Mouse (Mus musculus) neural tube, embryonic 10.5 days (tissue): Measurements from ENCODE around the gene Wfdc13.
"Not testable (repeated sequence)": the region's sequence is repeated elsewhere in the genome, so short reads cannot be mapped to it uniquely, and the experiment has no call there.

Source experiments
- DNase-seq: peaks from one replicate; pipeline ENCODE4 v3.0.0-alpha.2; 2017; ENCODE audit warnings: low spot score; ENCODE audit errors: extremely low spot score

The Wfdc13 gene

DNA sequence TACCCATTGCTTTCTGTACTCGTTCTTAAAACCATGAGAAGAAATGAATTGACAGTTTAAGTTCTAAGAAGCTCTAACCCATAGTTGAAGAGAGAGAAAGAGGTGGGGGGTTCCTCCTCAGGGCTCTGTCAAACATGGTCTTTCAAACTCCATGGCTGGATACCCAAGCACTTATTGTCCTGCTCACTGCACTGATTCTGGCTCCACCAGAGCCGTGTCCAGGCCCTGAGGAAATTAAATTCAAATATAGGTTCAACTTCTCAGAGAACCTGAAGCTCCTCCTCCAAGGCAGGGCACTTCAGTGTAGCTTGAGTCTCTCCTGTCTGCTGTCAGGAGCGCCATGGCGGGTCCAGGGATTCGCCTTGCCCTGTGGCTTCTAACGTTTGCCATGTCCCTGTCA is 30.1 kb downstream of the Wfdc13 start, which contains the start of gene Spint5:
TSS of gene Spint5 (plus strand) at position 301 of the 400 bp plus-strand sequence.
- DNase-seq: no peak

DNA sequence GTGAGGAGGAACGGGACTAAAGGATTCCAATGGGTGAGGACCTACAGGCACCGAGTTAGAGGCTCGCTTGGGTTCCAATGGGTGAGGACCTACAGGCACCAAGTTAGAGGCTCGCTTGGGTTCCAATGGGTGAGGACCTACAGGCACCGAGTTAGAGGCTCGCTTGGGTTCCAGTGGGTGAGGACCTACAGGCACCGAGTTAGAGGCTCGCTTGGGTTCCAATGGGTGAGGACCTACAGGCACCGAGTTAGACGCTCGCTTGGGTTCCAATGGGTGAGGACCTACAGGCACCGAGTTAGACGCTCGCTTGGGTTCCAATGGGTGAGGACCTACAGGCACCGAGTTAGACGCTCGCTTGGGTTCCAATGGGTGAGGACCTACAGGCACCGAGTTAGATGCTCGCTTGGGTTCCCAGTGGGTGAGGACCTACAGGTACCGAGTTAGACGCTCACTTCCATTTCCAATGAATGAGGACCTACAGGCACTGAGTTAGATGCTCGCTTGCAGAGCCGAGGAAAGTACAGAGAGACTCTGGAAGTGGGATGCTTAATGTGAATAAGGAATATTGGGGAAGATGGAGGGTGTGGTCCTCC is 31.4 kb downstream of the Wfdc13 start:
- DNase-seq: not testable (repeated sequence)

GRCm38 (mm10) chr2:164723276-164723675 is 38.4 kb downstream of the Wfdc13 start:
- DNase-seq: no peak

- peak; percentile 62 for DNase-seq
Observed at GRCm38 (mm10) chr2:164725895-164726619, 41.1 kb downstream of the Wfdc13 start.

DNA sequence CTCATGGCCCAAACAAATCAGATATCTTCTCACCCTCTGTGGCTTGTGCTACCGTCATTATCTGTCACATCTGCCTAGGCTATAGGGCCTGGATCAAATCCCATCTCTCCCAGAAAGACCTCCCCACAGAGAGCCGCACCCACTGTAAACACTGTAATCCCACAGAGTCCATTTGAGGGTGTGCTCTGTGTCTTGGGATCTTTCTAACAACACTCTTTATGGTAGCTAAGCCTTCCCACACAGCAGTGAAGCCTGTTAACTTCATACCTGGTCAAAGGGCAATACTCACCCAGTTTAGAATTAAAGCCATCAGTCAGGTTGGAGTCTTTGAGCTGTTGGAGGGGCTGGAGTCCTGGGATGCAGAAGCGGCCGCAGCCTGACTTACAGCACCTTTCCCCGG is 46.8 kb downstream of the Wfdc13 start:
- DNase-seq: no peak

DNA sequence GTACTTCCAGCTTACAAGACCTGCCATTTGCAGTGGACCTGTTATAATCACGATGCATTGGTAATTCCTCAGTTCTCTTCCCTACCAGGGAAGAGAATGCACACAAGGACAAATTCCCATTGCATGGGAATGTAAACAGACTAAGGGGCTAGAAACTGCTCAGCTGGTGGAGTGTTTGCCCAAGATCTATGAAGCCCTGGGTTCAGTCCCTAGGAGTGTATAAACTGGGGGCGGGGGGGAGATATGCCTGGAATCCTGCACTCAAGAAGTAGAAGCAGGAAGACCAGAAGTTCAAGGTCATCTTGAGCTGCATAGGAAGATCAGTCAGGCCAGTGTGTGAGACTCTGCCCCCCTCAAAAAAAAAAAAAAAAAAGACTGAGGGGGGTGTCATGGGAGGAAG is 48.4 kb downstream of the Wfdc13 start:
- no peak for DNase-seq

- DNase-seq: no peak
Observed at GRCm38 (mm10) chr2:164734839-164735238, 49.9 kb downstream of the Wfdc13 start.

- no peak for DNase-seq
Observed at GRCm38 (mm10) chr2:164735446-164735845, 50.5 kb downstream of the Wfdc13 start.
